Mouse (Mus musculus) small intestine, adult 2 months (tissue): ENCODE measurements at regions not wholly inside any gene's neighbourhood (a gene's known extent, or its start where the extent isn't known, plus 50 kb on each side); places are given as distances from the start of the nearest gene placed in this dataset.

Source experiments
- H3K27ac ChIP-seq: fragments of 200-500 bp; 2 replicates; pipeline ENCODE4 v1.5.1; 2012; ENCODE audit warnings: low read depth, low read length, control low read depth, inconsistent platforms; ENCODE audit not compliant: insufficient read depth
- H3K27me3 ChIP-seq: fragments of 200-500 bp; 2 replicates; pipeline ENCODE4 v1.6.1; 2012; ENCODE audit warnings: mild to moderate bottlenecking, moderate library complexity, low read length, inconsistent platforms; ENCODE audit not compliant: control insufficient read depth, insufficient read depth
- H3K36me3 ChIP-seq: fragments of 200-500 bp; 2 replicates; pipeline ENCODE4 v1.6.1; 2012; ENCODE audit warnings: mild to moderate bottlenecking, low read length, control low read depth, inconsistent platforms; ENCODE audit not compliant: control insufficient read depth, insufficient read depth
- H3K4me1 ChIP-seq: fragments of 200-500 bp; 2 replicates; pipeline ENCODE4 v1.6.1; 2012; ENCODE audit warnings: low read length, inconsistent platforms, mixed read lengths; ENCODE audit not compliant: control insufficient read depth, insufficient read depth, insufficient read length
- H3K4me3 ChIP-seq: fragments of 200-500 bp; 2 replicates; pipeline ENCODE4 v1.5.1; 2012; ENCODE audit warnings: low read depth, mild to moderate bottlenecking, control low read depth, inconsistent platforms, low read length, moderate library complexity
- CTCF ChIP-seq: fragments of 200-500 bp; IDR thresholded peaks from 2 replicates; pipeline ENCODE4 v1.5.1; 2012; ENCODE audit warnings: low read depth, mild to moderate bottlenecking, control low read depth, inconsistent platforms, low read length, moderate library complexity, mixed read lengths; ENCODE audit not compliant: insufficient replicate concordance, insufficient read length; ENCODE audit errors: extremely low read depth
- POLR2A ChIP-seq: fragments of 200-500 bp; IDR thresholded peaks from 2 replicates; pipeline ENCODE4 v1.6.1; 2012; ENCODE audit warnings: low read depth, mild to moderate bottlenecking, control low read depth, inconsistent platforms, low read length, moderate library complexity
- WGBS: fragments of 180-500 bp; shearing (Covaris S2); methylation state at CpG from one replicate; pipeline ENCODE4 v1.1.7; 2018; 5-methylcytosine and 5-hydroxymethylcytosine counted together

DNA sequence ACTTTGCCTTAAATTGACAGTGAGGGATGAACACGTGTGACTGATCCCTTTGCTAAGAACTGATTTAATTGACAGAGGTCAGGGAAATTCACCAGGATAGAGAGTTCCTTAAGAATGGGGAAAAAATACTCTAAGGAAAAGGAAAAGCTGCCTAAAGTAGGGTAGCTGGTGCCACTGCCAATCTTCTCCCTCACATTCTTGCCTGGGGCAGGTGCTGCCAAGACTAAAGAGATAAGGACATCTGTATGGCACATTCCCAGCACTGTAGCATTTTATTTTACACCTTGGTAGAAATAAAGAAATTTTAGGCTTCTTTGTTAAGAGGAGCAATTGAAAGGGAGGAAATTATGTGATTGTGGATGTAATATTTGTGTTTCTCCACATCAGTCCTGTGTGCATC lies 1184.6 kb upstream of the Cited2 start:
- H3K4me3 ChIP-seq: no peak overlapping the region
- H3K4me1 ChIP-seq: no peaks in the 10 kb centered on the region
- H3K27ac ChIP-seq: no peak overlapping the region
- H3K36me3 ChIP-seq: no peaks in the 10 kb centered on the region
- H3K27me3 ChIP-seq: no peaks in the 10 kb centered on the region
- 47% methylated on average over 1 of the region's 1 CpGs for WGBS
- TF ChIP-seq CTCF: no peak
- no peak for TF ChIP-seq POLR2A

- WGBS: 42% methylated on average over 1 of the region's 1 CpGs
- no peak for TF ChIP-seq CTCF
- no peak for TF ChIP-seq POLR2A
- H3K27ac ChIP-seq: no peak overlapping the region
- no peak overlapping the region for H3K4me3 ChIP-seq
- H3K36me3 ChIP-seq: no peaks in the 10 kb centered on the region
- no peaks in the 10 kb centered on the region for H3K4me1 ChIP-seq
- no peaks in the 10 kb centered on the region for H3K27me3 ChIP-seq
These were observed 1177.6 kb upstream of the Cited2 start for GRCm38 (mm10) chr10:16545445-16545844.

- 48% methylated on average over 3 of the region's 3 CpGs for WGBS
These were observed 1170.0 kb upstream of the Cited2 start for GRCm38 (mm10) chr10:16552861-16553635.

GRCm38 (mm10) chr10:16574568-16574967 lies 1148.5 kb upstream of the Cited2 start:
- H3K4me1 ChIP-seq: no peaks in the 10 kb centered on the region
- no peaks in the 10 kb centered on the region for H3K36me3 ChIP-seq
- no peak overlapping the region for H3K4me3 ChIP-seq
- TF ChIP-seq CTCF (no peak), POLR2A (no peak)
- WGBS: 50% methylated on average over 1 of the region's 1 CpGs
- H3K27ac ChIP-seq: no peak overlapping the region
- no peaks in the 10 kb centered on the region for H3K27me3 ChIP-seq

More at GRCm38 (mm10) chr10:16552861-16553635, 1170.0 kb upstream of the Cited2 start:
- Histone ChIP-seq H3K4me1 (no peaks in the 10 kb centered on the region), H3K27ac (no peak overlapping the region), H3K4me3 (no peak overlapping the region), H3K27me3 (no peaks in the 10 kb centered on the region), H3K36me3 (no peaks in the 10 kb centered on the region)
- TF ChIP-seq CTCF: no peak

- Histone ChIP-seq H3K4me3 (no peak overlapping the region), H3K4me1 (no peaks in the 10 kb centered on the region), H3K27ac (no peak overlapping the region), H3K36me3 (no peaks in the 10 kb centered on the region), H3K27me3 (no peaks in the 10 kb centered on the region)
- TF ChIP-seq POLR2A (no peak), CTCF (no peak)
- WGBS: 78% methylated on average over 4 of the region's 4 CpGs
These were observed 1144.4 kb upstream of the Cited2 start for GRCm38 (mm10) chr10:16578554-16579078.

DNA sequence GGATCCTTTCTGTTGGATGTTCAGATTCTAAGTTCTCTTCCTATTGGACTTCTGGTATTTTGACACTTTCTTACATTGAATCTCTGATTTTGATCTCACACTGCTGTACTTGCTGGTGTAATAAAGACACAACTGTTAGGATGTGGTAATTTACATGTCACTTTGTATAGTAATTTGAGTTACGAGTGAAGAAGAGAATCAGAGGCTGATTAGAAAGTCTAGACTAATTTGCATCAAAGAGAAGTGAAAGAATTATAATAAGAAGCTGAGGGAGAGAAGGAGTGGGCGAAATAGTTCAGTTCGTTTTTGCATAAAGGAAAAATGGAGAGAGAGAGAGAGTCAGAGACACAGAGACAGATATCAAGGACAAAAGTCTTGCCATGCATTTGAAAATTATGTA lies 1142.8 kb upstream of the Cited2 start:
- no peaks in the 10 kb centered on the region for H3K27me3 ChIP-seq
- 88% methylated on average over 3 of the region's 3 CpGs for WGBS
- TF ChIP-seq POLR2A (no peak), CTCF (no peak)

DNA sequence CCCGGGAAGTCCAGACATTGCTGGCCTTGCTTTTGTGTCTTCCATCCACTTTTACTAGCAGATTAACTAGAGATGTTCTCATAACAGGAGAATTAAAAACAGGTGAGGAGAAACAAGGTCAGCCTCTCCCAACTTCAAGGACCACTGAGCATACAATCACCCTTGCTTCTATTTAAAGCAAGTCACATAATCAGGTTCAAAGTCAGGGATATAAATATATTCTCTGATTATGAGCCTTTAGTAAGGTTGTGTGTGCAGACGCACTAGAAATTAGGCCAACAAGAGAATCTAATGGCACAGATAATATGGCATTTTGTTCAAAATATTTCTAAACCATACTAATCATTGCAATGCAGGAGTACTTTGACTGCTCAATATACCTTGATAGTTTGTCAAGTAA lies 1134.2 kb upstream of the Cited2 start:
- no peaks in the 10 kb centered on the region for H3K36me3 ChIP-seq
- H3K4me3 ChIP-seq: no peak overlapping the region
- no peaks in the 10 kb centered on the region for H3K4me1 ChIP-seq
- WGBS: 89% methylated on average over 2 of the region's 2 CpGs
- no peaks in the 10 kb centered on the region for H3K27me3 ChIP-seq
- no peak overlapping the region for H3K27ac ChIP-seq
- no peak for TF ChIP-seq POLR2A
- TF ChIP-seq CTCF: no peak

More for the DNA sequence above, 1142.8 kb upstream of the Cited2 start:
- Histone ChIP-seq H3K4me3 (no peak overlapping the region), H3K4me1 (no peaks in the 10 kb centered on the region), H3K27ac (no peak overlapping the region), H3K36me3 (no peaks in the 10 kb centered on the region)
